Mouse (Mus musculus): ENCODE data around the gene A030005K14Rik.

A030005K14Rik gene

DNA sequence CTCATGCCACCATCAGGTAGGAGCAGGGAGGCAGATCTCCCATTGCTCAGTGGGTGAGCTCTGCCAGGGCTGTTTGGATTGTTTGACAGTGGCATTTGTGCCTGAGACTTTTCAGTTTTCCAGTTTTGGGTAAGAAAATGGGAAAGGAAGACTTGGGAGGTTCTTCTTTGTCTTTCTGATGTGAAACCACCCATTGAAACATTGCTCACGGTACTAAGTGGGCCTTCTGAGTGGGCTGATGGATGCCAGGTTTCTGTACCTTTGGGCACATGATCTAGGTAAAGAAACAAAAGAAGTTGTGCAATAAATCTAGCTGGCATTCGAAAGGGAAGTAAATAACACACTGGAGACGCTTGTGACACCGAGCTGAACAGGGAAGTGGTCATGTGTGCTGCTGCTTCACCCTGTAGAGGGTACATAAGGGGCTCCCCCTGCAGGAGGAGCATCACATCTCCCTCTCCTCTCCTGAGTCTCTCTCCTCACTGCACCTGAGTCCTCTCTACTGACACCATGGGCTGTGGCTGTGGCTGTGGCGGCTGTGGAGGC is 14.2 kb downstream of the A030005K14Rik start, which contains the start of gene Gm47969:
TSS of gene Gm47969 (plus strand) at position 51 of the 546 bp plus-strand sequence.
- Histone ChIP-seq H3K36me3 (ENCODE audit: insufficient read depth, low read length) (no peaks in the 10 kb centered on the region), H3K4me1 (replicated peaks; ENCODE audit: low read depth, low read length) (no peaks in the 10 kb centered on the region), H3K9me3 (ENCODE audit: low read length) (no peaks in the 10 kb centered on the region), H3K4me3 (replicated peaks; ENCODE audit: low read length) (no peak within 1 kb of the TSS), H3K27me3 (ENCODE audit: insufficient read depth, low read length) (peaks cover 5% of the 10 kb centered on the region; the same call in 1 of the 2 replicates)
- no peak for TF ChIP-seq POU5F1 (IDR thresholded peaks at IDR 0.05; ENCODE audit: borderline replicate concordance, low read length)
- no peak for TF ChIP-seq NANOG (IDR thresholded peaks at IDR 0.05; ENCODE audit: borderline replicate concordance, low read length)
- no peak for TF ChIP-seq CTCF (conservative IDR thresholded peaks at IDR 0.05; ENCODE audit: low read length)

DNA sequence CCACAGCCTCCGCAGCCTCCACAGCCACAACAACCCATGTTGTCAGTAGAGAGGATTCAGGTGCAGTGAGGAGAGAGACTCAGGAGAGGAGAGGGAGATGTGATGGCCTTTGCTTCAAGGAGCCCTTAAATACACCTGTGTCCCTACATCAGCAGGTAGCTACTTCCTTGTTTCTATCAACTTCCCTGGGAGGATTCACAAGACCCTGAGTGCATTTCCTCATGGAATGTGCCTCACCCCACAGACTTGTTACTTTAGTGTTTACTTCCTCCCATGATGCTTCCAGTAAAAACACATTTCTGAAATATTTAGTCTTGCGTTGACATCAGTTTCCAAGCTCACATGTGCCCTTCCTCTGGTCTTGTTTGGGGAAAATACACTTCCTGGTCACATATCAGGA is 16.8 kb downstream of the A030005K14Rik start, which contains the start of gene Krtap28-10:
TSS of gene Krtap28-10 (minus strand) at position 101 of the 400 bp plus-strand sequence.
- H3K36me3 ChIP-seq (ENCODE audit: insufficient read depth, low read length) = no peaks in the 10 kb centered on the region
- no peak within 1 kb of the TSS for H3K4me3 ChIP-seq (replicated peaks; ENCODE audit: low read length)
- H3K4me1 ChIP-seq (replicated peaks; ENCODE audit: low read depth, low read length) = peaks cover 19% of the 10 kb centered on the region
- peaks cover 5% of the 10 kb centered on the region; the same call in 1 of the 2 replicates for H3K27me3 ChIP-seq (ENCODE audit: insufficient read depth, low read length)
- TF ChIP-seq POU5F1 (IDR thresholded peaks at IDR 0.05; ENCODE audit: borderline replicate concordance, low read length) (no peak), NANOG (IDR thresholded peaks at IDR 0.05; ENCODE audit: borderline replicate concordance, low read length) (no peak), CTCF (conservative IDR thresholded peaks at IDR 0.05; ENCODE audit: low read length) (no peak)
- H3K9me3 ChIP-seq (ENCODE audit: low read length) = no peaks in the 10 kb centered on the region

DNA sequence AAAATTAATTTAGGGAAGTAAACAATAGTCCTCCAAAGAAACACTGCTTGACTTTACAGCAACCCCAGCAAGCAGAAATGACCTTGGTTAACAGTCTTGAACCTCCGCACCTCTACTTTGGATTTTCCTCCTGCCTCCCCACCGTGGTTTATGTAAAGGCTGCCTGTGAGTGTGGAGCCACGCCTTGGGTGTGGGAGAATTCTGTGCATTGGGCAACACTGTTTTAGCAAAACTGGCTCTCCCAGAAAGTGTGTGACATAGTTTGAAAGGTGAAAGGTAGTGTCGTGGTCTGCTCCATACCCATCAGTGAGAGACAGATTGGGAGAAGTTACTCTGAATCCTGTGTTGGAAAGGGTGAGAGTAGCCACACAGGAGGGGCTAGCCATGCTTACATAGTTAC is 20.1 kb downstream of the A030005K14Rik start:
- Histone ChIP-seq H3K9me3 (ENCODE audit: low read length) (no peaks in the 10 kb centered on the region), H3K27me3 (ENCODE audit: insufficient read depth, low read length) (peaks cover 5% of the 10 kb centered on the region; the same call in 1 of the 2 replicates), H3K36me3 (ENCODE audit: insufficient read depth, low read length) (no peaks in the 10 kb centered on the region), H3K4me1 (replicated peaks; ENCODE audit: low read depth, low read length) (peaks cover 25% of the 10 kb centered on the region), H3K4me3 (replicated peaks; ENCODE audit: low read length) (no peak overlapping the region)
- no peak for TF ChIP-seq CTCF (conservative IDR thresholded peaks at IDR 0.05; ENCODE audit: low read length)
- TF ChIP-seq POU5F1 (IDR thresholded peaks at IDR 0.05; ENCODE audit: borderline replicate concordance, low read length) = no peak
- no peak for TF ChIP-seq NANOG (IDR thresholded peaks at IDR 0.05; ENCODE audit: borderline replicate concordance, low read length)

DNA sequence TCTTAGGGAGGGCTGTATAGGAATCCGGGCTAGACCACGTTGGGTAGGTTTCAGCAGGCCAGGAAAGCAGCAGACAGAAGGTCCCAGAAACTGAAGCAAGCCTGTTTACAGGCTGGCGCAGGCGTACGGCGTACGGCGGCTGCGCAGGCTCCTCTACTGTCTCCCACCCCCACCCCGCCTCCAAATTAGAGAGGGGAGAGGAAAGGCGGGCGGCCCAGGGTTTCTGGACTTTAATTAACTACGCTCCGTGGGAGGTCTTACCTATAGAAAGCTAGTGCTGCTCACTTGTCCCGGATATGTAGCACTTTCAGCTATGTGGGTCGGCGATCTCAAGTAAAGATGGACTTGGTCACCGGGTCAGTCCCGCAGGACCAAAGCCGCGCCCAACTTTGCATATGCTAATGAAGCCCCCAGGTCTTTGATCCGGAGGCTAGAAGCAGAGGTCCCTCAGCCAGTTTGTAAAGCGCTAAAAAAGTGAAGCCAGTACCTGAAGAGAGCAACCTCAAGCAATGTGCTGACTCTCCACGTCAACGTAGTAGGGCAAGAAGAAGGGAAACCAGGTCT is 21.0 kb downstream of the A030005K14Rik start, which contains the start of gene Slc19a3:
TSS of gene Slc19a3 (minus strand) at position 340 of the 564 bp plus-strand sequence.
- peaks cover 25% of the 10 kb centered on the region for H3K4me1 ChIP-seq (replicated peaks; ENCODE audit: low read depth, low read length)
- no peaks in the 10 kb centered on the region for H3K36me3 ChIP-seq (ENCODE audit: insufficient read depth, low read length)
- no peak for TF ChIP-seq NANOG (IDR thresholded peaks at IDR 0.05; ENCODE audit: borderline replicate concordance, low read length)
- TF ChIP-seq POU5F1 (IDR thresholded peaks at IDR 0.05; ENCODE audit: borderline replicate concordance, low read length) = peak; percentile 46; the same call in 1 of the 2 replicates
- no peaks in the 10 kb centered on the region for H3K9me3 ChIP-seq (ENCODE audit: low read length)
- peaks cover 5% of the 10 kb centered on the region; the same call in 1 of the 2 replicates for H3K27me3 ChIP-seq (ENCODE audit: insufficient read depth, low read length)
- H3K4me3 ChIP-seq (replicated peaks; ENCODE audit: low read length) = peak within 1 kb of the TSS; percentile 73

DNA sequence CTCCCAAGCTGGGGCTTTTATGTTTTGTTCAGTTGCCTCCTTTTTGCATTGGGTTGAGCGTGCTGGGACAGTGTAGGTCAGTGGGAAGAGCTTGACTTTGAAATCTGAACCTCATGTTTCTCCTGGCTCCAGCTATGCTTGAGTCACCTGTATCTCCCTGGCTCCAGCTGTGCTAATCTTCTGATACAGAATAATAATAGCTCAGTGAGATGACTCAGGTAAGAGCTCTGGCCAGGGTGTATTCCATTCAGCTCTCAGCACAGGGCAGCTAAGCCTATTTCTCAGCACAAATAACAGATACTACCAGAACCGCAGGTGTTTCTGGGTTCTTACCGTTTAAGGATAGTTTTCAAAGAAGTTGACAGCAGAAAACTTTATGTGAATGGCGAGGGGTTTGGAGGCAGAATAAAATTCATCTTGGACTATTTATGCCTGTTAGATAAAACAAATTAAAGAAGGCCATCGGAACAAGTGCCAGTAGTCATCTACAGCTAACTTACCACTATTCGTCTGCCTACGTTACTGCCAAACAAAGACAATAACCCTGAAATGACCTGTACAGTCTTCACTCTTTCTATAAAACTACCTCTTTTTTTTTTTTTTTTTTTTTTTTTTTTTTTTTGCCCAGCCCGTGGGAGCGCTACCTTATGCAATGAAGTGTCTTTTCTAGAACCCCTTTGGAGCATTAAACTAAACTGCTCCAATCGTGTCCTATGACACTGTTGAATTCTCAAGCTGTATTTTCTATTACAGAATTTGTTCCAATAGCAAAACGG is 22.1 kb downstream of the A030005K14Rik start:
- TF ChIP-seq POU5F1 (IDR thresholded peaks at IDR 0.05; ENCODE audit: borderline replicate concordance, low read length) = no peak
- no peak for TF ChIP-seq NANOG (IDR thresholded peaks at IDR 0.05; ENCODE audit: borderline replicate concordance, low read length)
- TF ChIP-seq CTCF (conservative IDR thresholded peaks at IDR 0.05; ENCODE audit: low read length) = no peak
- no peaks in the 10 kb centered on the region for H3K36me3 ChIP-seq (ENCODE audit: insufficient read depth, low read length)
- H3K4me1 ChIP-seq (replicated peaks; ENCODE audit: low read depth, low read length) = peaks cover 25% of the 10 kb centered on the region
- H3K27me3 ChIP-seq (ENCODE audit: insufficient read depth, low read length) = 0 out of 2 replicates have a peak, but pooled peaks cover 3% of the 10 kb centered on the region
- no peak overlapping the region; the same call in 1 of the 2 replicates for H3K4me3 ChIP-seq (replicated peaks; ENCODE audit: low read length)
- H3K9me3 ChIP-seq (ENCODE audit: low read length) = no peaks in the 10 kb centered on the region

DNA sequence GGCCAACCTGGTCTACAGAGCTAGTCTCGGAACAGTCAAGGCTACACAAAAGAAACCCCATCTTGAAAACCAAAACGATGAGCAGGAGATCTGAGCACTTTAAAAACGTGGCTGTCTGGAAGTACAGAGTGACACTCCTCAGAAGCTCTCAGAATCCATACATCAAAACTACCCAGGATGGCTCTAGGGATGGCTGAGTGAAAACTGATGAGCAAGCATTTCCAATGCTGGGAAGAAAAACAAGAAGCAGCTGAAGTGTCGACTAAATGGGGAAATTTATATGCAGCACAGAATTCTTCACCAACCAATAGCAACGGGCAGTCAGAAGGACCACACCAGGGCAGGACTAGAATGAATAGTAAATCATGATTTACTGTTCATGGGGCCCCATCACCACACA is 24.7 kb downstream of the A030005K14Rik start:
- no peak overlapping the region for H3K4me3 ChIP-seq (replicated peaks; ENCODE audit: low read length)
- H3K36me3 ChIP-seq (ENCODE audit: insufficient read depth, low read length) = no peaks in the 10 kb centered on the region
- H3K4me1 ChIP-seq (replicated peaks; ENCODE audit: low read depth, low read length) = peaks cover 25% of the 10 kb centered on the region
- H3K9me3 ChIP-seq (ENCODE audit: low read length) = no peaks in the 10 kb centered on the region
- no peaks in the 10 kb centered on the region for H3K27me3 ChIP-seq (ENCODE audit: insufficient read depth, low read length)
- TF ChIP-seq CTCF (conservative IDR thresholded peaks at IDR 0.05; ENCODE audit: low read length) = no peak
- no peak for TF ChIP-seq NANOG (IDR thresholded peaks at IDR 0.05; ENCODE audit: borderline replicate concordance, low read length)
- no peak for TF ChIP-seq POU5F1 (IDR thresholded peaks at IDR 0.05; ENCODE audit: borderline replicate concordance, low read length)

DNA sequence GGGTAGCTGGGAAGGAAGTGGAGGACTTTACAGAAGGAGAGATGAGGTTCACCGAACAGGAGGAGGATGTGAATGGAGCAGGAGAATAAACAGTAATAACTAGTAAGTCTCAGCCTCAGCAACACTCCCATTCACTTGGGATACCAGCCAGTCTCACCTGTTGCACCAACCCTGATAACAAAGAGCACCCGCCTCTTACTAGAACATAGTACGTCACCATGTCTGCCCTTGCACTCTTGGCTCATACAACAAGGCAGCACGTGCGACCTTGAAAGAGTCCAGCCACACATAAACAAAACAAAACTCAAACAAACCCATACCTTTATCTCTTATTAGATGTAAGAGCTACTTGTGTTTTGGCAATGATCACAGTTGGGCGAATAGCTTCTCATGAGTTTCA is 26.7 kb downstream of the A030005K14Rik start:
- TF ChIP-seq CTCF (conservative IDR thresholded peaks at IDR 0.05; ENCODE audit: low read length) (no peak), NANOG (IDR thresholded peaks at IDR 0.05; ENCODE audit: borderline replicate concordance, low read length) (no peak), POU5F1 (IDR thresholded peaks at IDR 0.05; ENCODE audit: borderline replicate concordance, low read length) (no peak)
- H3K4me1 ChIP-seq (replicated peaks; ENCODE audit: low read depth, low read length) = peaks cover 7% of the 10 kb centered on the region
- H3K9me3 ChIP-seq (ENCODE audit: low read length) = no peaks in the 10 kb centered on the region
- no peaks in the 10 kb centered on the region for H3K36me3 ChIP-seq (ENCODE audit: insufficient read depth, low read length)
- H3K27me3 ChIP-seq (ENCODE audit: insufficient read depth, low read length) = no peaks in the 10 kb centered on the region
- no peak overlapping the region for H3K4me3 ChIP-seq (replicated peaks; ENCODE audit: low read length)

DNA sequence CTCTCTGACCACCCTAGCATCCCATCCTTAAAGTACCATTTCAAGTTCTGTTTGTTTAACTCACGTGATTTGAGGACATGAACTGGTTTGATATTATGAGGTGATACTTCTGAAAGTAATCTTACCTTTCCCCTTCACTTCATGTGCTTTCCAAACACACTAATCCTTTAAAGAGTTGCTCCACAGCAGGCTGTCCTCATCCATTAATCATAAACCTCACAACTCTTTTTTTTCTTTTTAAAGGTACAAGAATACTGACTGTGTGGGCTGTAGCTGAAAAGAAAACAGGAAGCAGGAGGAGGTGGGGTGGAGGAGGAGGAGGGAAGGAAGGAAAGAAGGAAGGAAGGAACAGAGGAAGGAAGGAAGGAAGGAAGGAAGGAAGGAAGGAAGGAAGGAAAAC is 27.2 kb downstream of the A030005K14Rik start:
- H3K9me3 ChIP-seq (ENCODE audit: low read length) = no peaks in the 10 kb centered on the region
- no peak for TF ChIP-seq POU5F1 (IDR thresholded peaks at IDR 0.05; ENCODE audit: borderline replicate concordance, low read length)
- TF ChIP-seq CTCF (conservative IDR thresholded peaks at IDR 0.05; ENCODE audit: low read length) = no peak
- no peak for TF ChIP-seq NANOG (IDR thresholded peaks at IDR 0.05; ENCODE audit: borderline replicate concordance, low read length)
- H3K4me3 ChIP-seq (replicated peaks; ENCODE audit: low read length) = no peak overlapping the region
- H3K4me1 ChIP-seq (replicated peaks; ENCODE audit: low read depth, low read length) = peaks cover 3% of the 10 kb centered on the region
- H3K27me3 ChIP-seq (ENCODE audit: insufficient read depth, low read length) = no peaks in the 10 kb centered on the region
- no peaks in the 10 kb centered on the region for H3K36me3 ChIP-seq (ENCODE audit: insufficient read depth, low read length)

Data from E14TG2a.4 (cell line).